Mouse (Mus musculus) heart, embryonic 13.5 days (tissue): ENCODE results near the gene Gm21976. TPM values are rescaled to one million over a fixed set of nuclear protein-coding genes. Genes with fewer than 3 reads are reported as not detected.

Experiments used
- ATAC-seq: fragments of 200-750 bp; cut with Nextera tagmentation; 2 replicates; pipeline ENCODE4 v1.8.0; 2017; ENCODE audit warnings: moderate TSS enrichment; ENCODE audit not compliant: insufficient number of reproducible peaks, low FRiP score, low TSS enrichment; ENCODE audit errors: extremely low read depth
- H3K27ac ChIP-seq: fragments of 300-500 bp; sonication (generic); replicated peaks from 2 replicates; pipeline ENCODE4 v1.5.1; 2015; ENCODE audit warnings: moderate library complexity, mild to moderate bottlenecking, inconsistent platforms
- H3K27me3 ChIP-seq: fragments of 300-500 bp; sonication (generic); replicated peaks from 2 replicates; pipeline ENCODE4 v1.6.1; 2015; ENCODE audit warnings: mild to moderate bottlenecking, inconsistent platforms
- H3K36me3 ChIP-seq: fragments of 300-500 bp; sonication (generic); 2 replicates; pipeline ENCODE4 v1.6.1; 2015; ENCODE audit warnings: mild to moderate bottlenecking, inconsistent platforms
- H3K4me1 ChIP-seq: fragments of 300-500 bp; sonication (generic); 2 replicates; pipeline ENCODE4 v1.6.1; 2015; ENCODE audit warnings: inconsistent platforms
- H3K4me2 ChIP-seq: fragments of 300-500 bp; sonication (generic); 2 replicates; pipeline ENCODE4 v1.6.1; 2015; ENCODE audit warnings: inconsistent platforms, mild to moderate bottlenecking, moderate library complexity
- H3K4me3 ChIP-seq: fragments of 300-500 bp; sonication (generic); 2 replicates; pipeline ENCODE4 v1.5.1; 2015; ENCODE audit warnings: moderate library complexity, mild to moderate bottlenecking, inconsistent platforms
- H3K9ac ChIP-seq: fragments of 300-500 bp; sonication (generic); 2 replicates; pipeline ENCODE4 v1.6.1; 2015; ENCODE audit warnings: inconsistent platforms, mild to moderate bottlenecking, moderate library complexity
- H3K9me3 ChIP-seq: fragments of 300-500 bp; sonication (generic); 2 replicates; pipeline ENCODE4 v1.6.1; 2016; ENCODE audit warnings: inconsistent platforms
- WGBS: fragments of 180-500 bp; shearing (Covaris S2); methylation state at CpG from one replicate; pipeline ENCODE4 v1.1.7; 2015; ENCODE audit warnings: mixed read lengths; 5-methylcytosine and 5-hydroxymethylcytosine counted together
- polyA plus RNA-seq: library from polyadenylated mRNA; unstranded; fragments of >200 nt; fragmentation: Nextera tagmentation; extraction: Ambion mirVana; gene quantifications from 2 replicates; pipeline ENCODE4 v1.2.1, GENCODE M21; 2015

The Gm21976 gene
- polyA plus RNA-seq, 1 experiment from 2014 or later = not detected

DNA sequence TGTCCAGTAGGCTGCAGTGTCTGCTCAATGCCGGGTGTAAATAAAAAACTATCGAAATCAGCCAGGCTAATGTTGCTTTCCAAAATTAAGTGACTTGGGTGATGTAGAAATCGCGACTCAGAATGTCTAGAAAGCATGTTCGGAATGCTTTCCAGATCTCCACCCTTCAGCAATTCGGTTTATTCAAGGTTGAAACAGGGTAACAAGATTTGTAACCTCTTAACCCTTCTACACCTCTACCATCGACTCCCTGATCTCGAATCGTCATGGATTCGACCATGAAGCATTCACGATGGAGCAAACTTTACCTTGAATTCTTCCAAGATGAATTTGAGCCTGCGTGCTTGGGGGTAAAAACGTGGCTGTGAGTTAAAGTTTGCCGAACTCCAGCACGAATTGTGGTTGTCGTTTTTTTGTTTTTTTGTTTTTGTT is 37.6 kb downstream of the Gm21976 start:
- no peak for ATAC-seq
- no peaks in the 10 kb centered on the region for H3K9me3 ChIP-seq
- H3K4me2 ChIP-seq = peak overlapping the region; percentile 89
- no peaks in the 10 kb centered on the region for H3K27me3 ChIP-seq
- 1% methylated on average over 16 of the region's 16 CpGs for WGBS
- peak overlapping the region; percentile 100 for H3K9ac ChIP-seq
- H3K27ac ChIP-seq = peak overlapping the region; percentile 93
- peaks cover 26% of the 10 kb centered on the region for H3K36me3 ChIP-seq
- peak overlapping the region; percentile 96 for H3K4me3 ChIP-seq
- H3K4me1 ChIP-seq = peaks cover 20% of the 10 kb centered on the region

DNA sequence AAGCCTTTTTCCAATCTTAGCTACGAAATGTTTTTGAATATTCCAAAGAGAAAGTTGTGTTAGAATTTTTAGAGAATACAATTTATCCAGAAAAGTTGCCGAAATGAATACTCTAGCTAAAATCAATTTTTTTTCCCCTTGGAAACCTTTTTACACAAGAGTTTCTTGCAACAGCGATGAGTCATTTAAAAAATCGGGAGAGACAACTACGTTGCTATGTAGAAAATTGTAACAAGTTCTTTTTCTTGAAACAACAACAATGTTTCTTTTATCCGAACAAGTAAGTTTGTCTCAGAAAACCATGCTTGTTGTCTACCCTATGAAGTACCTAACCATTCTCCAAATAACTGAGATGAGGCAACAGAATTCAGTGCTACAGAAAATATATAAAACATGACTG is 38.2 kb downstream of the Gm21976 start:
- Histone ChIP-seq H3K4me3 (peak overlapping the region; percentile 96; the same call in 1 of the 2 replicates), H3K36me3 (peaks cover 19% of the 10 kb centered on the region), H3K27me3 (no peaks in the 10 kb centered on the region), H3K4me2 (peak overlapping the region; percentile 89), H3K9me3 (no peaks in the 10 kb centered on the region), H3K27ac (no peak overlapping the region), H3K9ac (no peak overlapping the region), H3K4me1 (peaks cover 20% of the 10 kb centered on the region)
- 86% methylated on average over 6 of the region's 6 CpGs for WGBS
- no peak for ATAC-seq

DNA sequence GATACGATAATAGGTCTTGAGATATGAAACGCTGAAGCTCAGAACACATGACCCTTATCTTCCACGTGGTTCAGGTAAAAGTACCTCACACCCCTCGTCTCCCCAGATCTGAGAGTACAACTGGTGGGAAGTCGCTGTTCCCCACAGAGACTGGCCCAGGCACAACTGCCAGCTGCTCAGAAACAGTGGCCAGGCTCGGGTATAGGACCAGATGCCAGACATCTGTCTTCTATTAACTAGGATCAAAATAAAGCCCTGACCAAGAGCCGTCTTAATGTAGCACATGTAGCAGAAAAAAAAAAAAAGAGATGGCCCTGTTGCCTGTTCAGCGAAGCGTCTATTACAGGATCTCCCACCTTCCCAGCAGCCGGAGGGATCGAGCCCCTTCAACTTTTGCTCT is 45.3 kb downstream of the Gm21976 start:
- no peak for ATAC-seq
- no peaks in the 10 kb centered on the region for H3K36me3 ChIP-seq
- H3K9ac ChIP-seq = no peak overlapping the region
- H3K4me2 ChIP-seq = no peak overlapping the region
- no peaks in the 10 kb centered on the region for H3K9me3 ChIP-seq
- H3K27me3 ChIP-seq = no peaks in the 10 kb centered on the region
- WGBS = 80% methylated on average over 11 of the region's 11 CpGs
- H3K4me1 ChIP-seq = no peaks in the 10 kb centered on the region
- no peak overlapping the region for H3K27ac ChIP-seq
- H3K4me3 ChIP-seq = no peak overlapping the region

DNA sequence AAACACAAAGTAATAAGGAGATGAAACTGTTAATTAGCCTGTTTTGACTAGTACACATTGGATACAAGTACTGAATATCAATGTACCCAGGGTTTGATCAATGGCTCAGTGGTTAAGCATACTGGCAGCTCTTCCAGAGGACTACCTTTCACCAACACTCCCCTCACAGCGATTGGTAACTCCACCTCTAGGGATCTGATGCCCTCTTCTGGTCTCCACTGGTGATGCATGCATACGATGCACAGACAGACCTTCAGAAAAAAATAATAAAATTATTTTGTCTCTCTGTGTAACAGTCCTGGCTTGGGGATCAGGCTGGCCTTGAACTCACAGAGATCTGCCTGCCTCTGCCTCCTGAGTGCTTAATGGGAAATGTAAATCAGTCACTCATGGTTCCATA is 52.4 kb downstream of the Gm21976 start:
- no peak overlapping the region for H3K4me3 ChIP-seq
- no peaks in the 10 kb centered on the region for H3K9me3 ChIP-seq
- WGBS = 52% methylated on average over 2 of the region's 2 CpGs
- H3K4me1 ChIP-seq = no peaks in the 10 kb centered on the region
- H3K4me2 ChIP-seq = no peak overlapping the region
- no peaks in the 10 kb centered on the region; the same call in 1 of the 2 replicates for H3K27me3 ChIP-seq
- no peaks in the 10 kb centered on the region for H3K36me3 ChIP-seq
- no peak overlapping the region for H3K27ac ChIP-seq
- no peak for ATAC-seq
- H3K9ac ChIP-seq = no peak overlapping the region

DNA sequence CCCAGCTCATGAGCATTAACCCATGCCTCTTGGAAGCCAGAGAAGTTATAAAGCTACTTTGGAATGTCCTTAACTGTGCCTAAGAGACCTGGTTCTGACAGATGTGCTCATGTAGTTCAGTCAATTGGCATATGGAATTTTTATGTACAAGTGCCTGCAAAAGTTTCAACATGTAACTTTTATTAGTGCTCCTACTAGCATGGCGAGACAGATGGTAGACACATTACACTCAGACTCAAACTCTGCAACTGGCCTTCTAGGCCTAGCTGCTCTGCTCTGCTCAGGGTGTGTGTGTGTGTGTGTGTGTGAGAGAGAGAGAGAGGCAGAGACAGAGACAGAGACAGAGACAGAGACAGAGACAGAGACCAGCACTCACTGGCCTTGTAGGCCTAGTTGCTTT is 56.5 kb downstream of the Gm21976 start:
- no peak for ATAC-seq
- Histone ChIP-seq H3K9ac (no peak overlapping the region), H3K4me1 (no peaks in the 10 kb centered on the region), H3K27me3 (peaks cover 14% of the 10 kb centered on the region), H3K4me3 (no peak overlapping the region), H3K27ac (no peak overlapping the region), H3K4me2 (no peak overlapping the region), H3K9me3 (no peaks in the 10 kb centered on the region), H3K36me3 (no peaks in the 10 kb centered on the region)
- WGBS = 77% methylated on average over 1 of the region's 1 CpGs

DNA sequence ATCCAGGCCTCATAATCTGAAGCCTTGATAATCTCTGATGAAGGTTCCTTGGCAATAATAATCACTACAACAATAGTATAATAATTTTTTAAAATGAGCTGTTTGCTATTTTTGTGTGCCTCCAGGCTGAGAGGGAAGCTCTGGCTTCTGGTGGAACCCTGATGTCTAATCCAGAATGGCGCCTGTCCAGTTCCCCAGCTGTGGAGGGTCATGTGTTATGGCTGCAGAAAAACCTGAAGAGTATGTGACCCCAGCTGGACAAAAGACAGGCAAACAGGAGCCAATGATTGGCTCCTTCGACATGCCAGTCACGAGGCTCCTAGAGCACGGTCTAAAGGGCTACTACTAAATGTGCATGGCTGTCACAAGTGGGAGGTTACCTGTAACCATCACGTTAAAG is 60.8 kb downstream of the Gm21976 start:
- H3K27ac ChIP-seq = no peak overlapping the region
- no peaks in the 10 kb centered on the region for H3K36me3 ChIP-seq
- no peak overlapping the region for H3K4me2 ChIP-seq
- H3K4me3 ChIP-seq = no peak overlapping the region
- ATAC-seq = no peak
- H3K9ac ChIP-seq = no peak overlapping the region
- 65% methylated on average over 5 of the region's 5 CpGs for WGBS
- H3K27me3 ChIP-seq = peaks cover 24% of the 10 kb centered on the region
- H3K9me3 ChIP-seq = no peaks in the 10 kb centered on the region
- H3K4me1 ChIP-seq = no peaks in the 10 kb centered on the region

DNA sequence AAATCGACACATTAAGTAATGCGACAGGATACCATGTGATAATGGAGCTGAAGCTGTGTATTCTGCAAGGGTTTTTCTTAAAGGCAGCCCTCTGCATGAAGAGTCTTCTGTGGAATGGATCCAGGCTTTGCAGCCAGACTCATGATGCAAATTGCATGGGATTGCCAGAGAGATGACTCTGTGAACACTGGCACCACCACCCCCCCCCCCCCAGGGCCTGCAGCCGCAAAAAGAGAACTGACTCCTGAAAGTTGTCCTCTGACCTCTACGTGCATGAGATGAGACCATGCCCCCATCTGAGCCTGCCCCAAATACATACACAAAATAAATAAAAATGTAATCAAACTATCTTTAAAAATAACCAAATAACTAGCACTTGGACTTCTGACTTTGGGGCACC is 69.8 kb downstream of the Gm21976 start:
- Histone ChIP-seq H3K36me3 (no peaks in the 10 kb centered on the region), H3K4me2 (no peak overlapping the region), H3K27me3 (peaks cover 87% of the 10 kb centered on the region), H3K4me1 (peaks cover 9% of the 10 kb centered on the region), H3K9ac (no peak overlapping the region), H3K27ac (no peak overlapping the region), H3K4me3 (no peak overlapping the region), H3K9me3 (no peaks in the 10 kb centered on the region)
- no peak for ATAC-seq
- 61% methylated on average over 4 of the region's 4 CpGs for WGBS

DNA sequence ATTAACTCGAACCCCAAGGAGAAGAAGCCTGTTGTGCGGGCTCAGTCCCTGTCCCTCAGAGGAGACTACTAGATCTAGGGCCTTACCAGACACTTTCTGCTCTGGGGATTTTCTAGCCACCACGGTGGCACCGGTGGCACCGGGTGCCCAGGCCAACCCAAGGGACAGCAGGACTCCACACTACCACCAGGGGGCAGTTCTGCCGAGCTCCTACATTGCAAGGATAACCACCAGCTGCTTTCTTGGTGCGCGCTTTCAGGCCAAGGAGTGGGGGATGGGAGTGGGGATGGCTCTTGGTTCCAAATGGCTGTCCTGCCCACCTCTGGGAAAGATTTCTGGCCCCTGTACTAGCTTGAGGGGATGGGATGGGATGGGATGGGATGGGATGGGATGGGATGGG is 71.8 kb downstream of the Gm21976 start:
- no peak overlapping the region for H3K4me3 ChIP-seq
- no peak for ATAC-seq
- peaks cover 89% of the 10 kb centered on the region for H3K27me3 ChIP-seq
- H3K9ac ChIP-seq = no peak overlapping the region
- WGBS = 6% methylated on average over 8 of the region's 8 CpGs
- peaks cover 24% of the 10 kb centered on the region for H3K4me1 ChIP-seq
- no peak overlapping the region for H3K4me2 ChIP-seq
- no peak overlapping the region for H3K27ac ChIP-seq
- H3K9me3 ChIP-seq = no peaks in the 10 kb centered on the region
- H3K36me3 ChIP-seq = no peaks in the 10 kb centered on the region

DNA sequence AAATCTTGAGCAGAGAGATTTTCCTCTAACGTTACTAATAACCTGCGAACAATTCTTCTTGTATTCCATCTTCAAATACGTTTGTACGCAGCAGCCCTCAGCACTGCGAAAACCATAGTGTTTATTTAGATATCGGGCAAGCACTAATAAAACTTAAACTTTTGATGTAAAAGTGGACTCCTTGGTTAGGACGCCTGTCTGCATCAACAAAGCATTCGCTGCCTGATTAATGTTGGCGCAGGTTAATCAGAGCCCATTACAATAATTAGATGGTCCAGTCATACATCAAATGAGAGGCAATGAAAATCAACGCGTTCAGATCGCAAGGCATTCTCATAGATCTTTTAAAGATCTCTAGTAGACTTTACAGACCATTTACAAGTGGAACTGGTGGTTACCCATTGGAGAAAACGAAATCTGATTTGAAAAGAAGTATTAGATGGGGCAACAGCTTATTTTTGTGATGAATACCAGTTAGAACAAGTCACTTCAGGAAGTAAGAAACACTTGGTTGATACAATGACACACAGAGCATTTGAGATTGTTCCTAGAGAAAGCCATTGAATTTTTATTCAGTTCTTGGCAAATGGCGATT is 72.8 kb downstream of the Gm21976 start:
- no peak overlapping the region for H3K4me3 ChIP-seq
- ATAC-seq = no peak
- H3K4me1 ChIP-seq = peaks cover 24% of the 10 kb centered on the region
- 14% methylated on average over 14 of the region's 14 CpGs for WGBS
- H3K9ac ChIP-seq = no peak overlapping the region
- no peaks in the 10 kb centered on the region for H3K36me3 ChIP-seq
- no peak overlapping the region for H3K27ac ChIP-seq
- H3K9me3 ChIP-seq = no peaks in the 10 kb centered on the region
- peaks cover 92% of the 10 kb centered on the region for H3K27me3 ChIP-seq
- H3K4me2 ChIP-seq = no peak overlapping the region

DNA sequence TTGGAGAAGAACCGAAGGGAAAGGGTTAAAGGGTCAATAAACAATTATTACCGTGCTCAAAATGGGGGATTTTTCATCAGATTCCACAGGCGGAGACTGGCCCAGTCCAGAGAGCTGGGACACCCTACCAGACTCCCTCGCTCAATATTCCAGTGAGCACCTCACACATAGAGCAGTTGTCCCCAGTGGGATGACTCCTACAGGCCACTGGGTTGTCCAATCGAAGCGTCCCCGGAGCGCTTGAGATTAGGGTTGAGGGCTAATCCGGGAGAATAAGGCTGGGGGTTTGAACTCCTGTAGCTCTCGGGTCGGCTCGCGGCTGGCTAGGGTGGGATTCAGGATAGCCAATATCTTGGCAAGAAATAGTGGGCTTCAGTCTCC is 74.0 kb downstream of the Gm21976 start:
- Histone ChIP-seq H3K27ac (no peak overlapping the region), H3K4me2 (peak overlapping the region; percentile 88), H3K27me3 (peaks cover 94% of the 10 kb centered on the region), H3K36me3 (no peaks in the 10 kb centered on the region), H3K4me1 (peaks cover 24% of the 10 kb centered on the region), H3K9ac (peak overlapping the region; percentile 47; the same call in 1 of the 2 replicates), H3K9me3 (no peaks in the 10 kb centered on the region), H3K4me3 (peak overlapping the region; percentile 59)
- ATAC-seq = no peak
- 1% methylated on average over 13 of the region's 13 CpGs for WGBS

DNA sequence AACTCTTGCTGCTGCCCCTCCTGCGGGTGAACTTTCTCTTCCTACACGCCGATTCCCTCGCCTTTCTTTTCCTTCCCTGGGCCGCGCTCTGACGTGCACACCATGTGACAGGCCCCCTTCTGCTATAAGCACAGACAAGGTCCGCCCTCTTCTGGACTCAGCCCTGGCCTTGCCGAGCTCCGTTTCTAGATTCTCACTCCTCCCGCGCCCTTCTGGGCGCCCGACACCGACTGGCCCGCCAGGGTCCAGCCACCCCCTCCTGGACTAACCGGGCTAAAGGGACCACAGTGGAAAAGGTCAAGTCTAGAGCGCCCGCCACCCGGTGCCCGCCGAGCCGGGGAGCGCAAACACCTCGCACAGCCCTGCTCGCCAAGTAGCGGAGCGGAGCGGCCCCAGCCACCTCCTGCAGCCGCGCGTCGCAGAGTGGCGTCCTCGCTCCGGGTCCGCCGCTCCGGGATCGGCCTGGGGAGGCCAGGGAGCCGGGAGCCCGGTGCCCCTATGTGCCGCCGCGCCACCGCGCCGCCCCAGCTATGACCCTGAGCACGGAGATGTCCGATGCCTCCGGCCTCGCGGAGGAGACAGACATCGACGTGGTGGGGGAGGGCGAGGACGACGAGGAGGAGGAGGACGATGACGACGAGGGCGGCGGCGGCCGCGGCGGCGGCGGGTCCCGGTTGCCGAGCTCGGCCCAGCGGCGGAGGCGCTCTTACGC is 74.6 kb downstream of the Gm21976 start, which contains the start of gene Foxd1:
Foxd1 (plus strand) TSS at position 153 of the 712 bp plus-strand sequence.
- H3K27me3 ChIP-seq = peaks cover 94% of the 10 kb centered on the region

More for the DNA sequence above, 74.6 kb downstream of the Gm21976 start, which contains the start of gene Foxd1:
- peak within 1 kb of the TSS; percentile 59 for H3K4me3 ChIP-seq
- H3K4me1 ChIP-seq = peaks cover 24% of the 10 kb centered on the region
- under 1% methylated on average over 64 of the region's 76 CpGs for WGBS
- H3K4me2 ChIP-seq = peak within 1 kb of the TSS; percentile 88
- no peaks in the 10 kb centered on the region for H3K9me3 ChIP-seq
- H3K27ac ChIP-seq = no peak within 1 kb of the TSS
- peak within 1 kb of the TSS; percentile 67 for H3K9ac ChIP-seq
- no peaks in the 10 kb centered on the region for H3K36me3 ChIP-seq
- peak; percentile 64; the same call in 1 of the 2 replicates for ATAC-seq
